Mouse (Mus musculus) ZHBTc4 (cell line): ENCODE data around the gene Rtf1.
A peak's percentile ranks its signal among the peaks of the same experiment; 100 is the strongest.

Experiments used
- DNase-seq: peaks from one replicate; pipeline ENCODE4 v3.0.0-alpha.2; 2011; ENCODE audit warnings: low read depth, low spot score

The Rtf1 gene

GRCm38 (mm10) chr2:119730735-119731134 lies 55.9 kb downstream of the Rtf1 start:
- DNase-seq: peak; percentile 90

- DNase-seq: peak; percentile 31
Observed at GRCm38 (mm10) chr2:119737124-119737523, 62.3 kb downstream of the Rtf1 start.

GRCm38 (mm10) chr2:119740567-119740966 lies 65.7 kb downstream of the Rtf1 start:
- DNase-seq: no peak

GRCm38 (mm10) chr2:119741581-119742411 lies 66.9 kb downstream of the Rtf1 start, which contains the start of gene Itpka:
TSS of gene Itpka (plus strand) at chr2:119742337.
- DNase-seq: peak; percentile 95

- DNase-seq: peak; percentile 67
Observed at GRCm38 (mm10) chr2:119742461-119743175, 67.8 kb downstream of the Rtf1 start.

GRCm38 (mm10) chr2:119743176-119743807 lies 68.4 kb downstream of the Rtf1 start:
- DNase-seq: no peak

- DNase-seq: peak; percentile 60
Observed at GRCm38 (mm10) chr2:119743808-119744162, 68.9 kb downstream of the Rtf1 start.

GRCm38 (mm10) chr2:119744163-119745111 lies 69.6 kb downstream of the Rtf1 start:
- peak; percentile 68 for DNase-seq

- peak; percentile 51 for DNase-seq
Observed at GRCm38 (mm10) chr2:119745281-119745680, 70.4 kb downstream of the Rtf1 start.

- DNase-seq: no peak
Observed at GRCm38 (mm10) chr2:119747554-119747953, 72.7 kb downstream of the Rtf1 start.

- DNase-seq: no peak
Observed at GRCm38 (mm10) chr2:119749260-119749659, 74.4 kb downstream of the Rtf1 start.

GRCm38 (mm10) chr2:119757601-119758100 lies 82.8 kb downstream of the Rtf1 start:
- DNase-seq: peak; percentile 51

GRCm38 (mm10) chr2:119758101-119758843 lies 83.4 kb downstream of the Rtf1 start:
- DNase-seq: peak; percentile 63

GRCm38 (mm10) chr2:119758844-119759835 lies 84.3 kb downstream of the Rtf1 start:
- peak; percentile 62 for DNase-seq

- peak; percentile 69 for DNase-seq
Observed at GRCm38 (mm10) chr2:119760251-119760650, 85.4 kb downstream of the Rtf1 start, which contains the start of gene Ltk. TSS of gene Ltk (minus strand) at chr2:119760431.

- no peak for DNase-seq
Observed at GRCm38 (mm10) chr2:119762276-119762675, 87.4 kb downstream of the Rtf1 start.

- no peak for DNase-seq
Observed at GRCm38 (mm10) chr2:119763924-119764323, 89.1 kb downstream of the Rtf1 start.

GRCm38 (mm10) chr2:119767246-119767645 lies 92.4 kb downstream of the Rtf1 start:
- peak; percentile 62 for DNase-seq
